Mouse (Mus musculus) liver, embryonic 14.5 days (tissue): ENCODE results near the gene Rbm17. TPM values are rescaled to one million over a fixed set of nuclear protein-coding genes. Genes with fewer than 3 reads are reported as not detected.
A peak's percentile ranks its signal among the peaks of the same experiment; 100 is the strongest.

ENCODE experiments used
- ATAC-seq: fragments of 200-750 bp; cut with Nextera tagmentation; 2 replicates; pipeline ENCODE4 v1.8.0; 2017; ENCODE audit warnings: moderate number of reproducible peaks, mild to moderate bottlenecking, moderate library complexity; ENCODE audit not compliant: insufficient read depth
- DNase-seq, 3 experiments: peaks; one replicate each; pipeline ENCODE4 v3.0.0-alpha.2; 2012 to 2013; ENCODE audit warnings: low read depth in 3 of 3, low spot score in 3 of 3
- H3K27ac ChIP-seq: fragments of 300-500 bp; sonication (generic); 2 replicates; pipeline ENCODE4 v1.5.1; 2014; ENCODE audit warnings: moderate library complexity, mild to moderate bottlenecking, control low read depth, inconsistent platforms
- H3K27me3 ChIP-seq: fragments of 300-500 bp; sonication (generic); 2 replicates; pipeline ENCODE4 v1.6.1; 2014; ENCODE audit warnings: mild to moderate bottlenecking, low read length, moderate library complexity; ENCODE audit not compliant: control insufficient read depth, insufficient read depth
- H3K36me3 ChIP-seq: fragments of 300-500 bp; sonication (generic); replicated peaks from 2 replicates; pipeline ENCODE4 v1.6.1; 2014; ENCODE audit warnings: low read depth; ENCODE audit not compliant: control insufficient read depth, insufficient read depth
- H3K4me1 ChIP-seq, 2 experiments: fragments of 200-500 bp in 1 of 2; fragments of 300-500 bp in 1 of 2; sonication (generic) in 1 of 2; replicated peaks; 2 replicates each; pipeline ENCODE4 v1.6.1; 2012 to 2014; ENCODE audit warnings: antibody characterized with exemption in 1 of 2, inconsistent platforms in 1 of 2, low read length in 1 of 2; ENCODE audit not compliant: control insufficient read depth in 2 of 2, insufficient read depth in 2 of 2
- H3K4me2 ChIP-seq: fragments of 300-500 bp; sonication (generic); 2 replicates; pipeline ENCODE4 v1.6.1; 2014; ENCODE audit warnings: low read depth, mild to moderate bottlenecking, control low read depth, moderate library complexity
- H3K4me3 ChIP-seq, 2 experiments: fragments of 200-500 bp in 1 of 2; fragments of 300-500 bp in 1 of 2; sonication (generic) in 1 of 2; 2 replicates each; pipeline ENCODE4 v1.5.1; 2012 to 2014; ENCODE audit warnings: low read depth in 2 of 2, low read length in 2 of 2, mild to moderate bottlenecking in 2 of 2, control low read depth in 1 of 2, inconsistent platforms in 1 of 2, moderate library complexity in 1 of 2; ENCODE audit not compliant: insufficient read depth in 1 of 2
- H3K9ac ChIP-seq: fragments of 300-500 bp; sonication (generic); replicated peaks from 2 replicates; pipeline ENCODE4 v1.6.1; 2014; ENCODE audit warnings: mild to moderate bottlenecking, control low read depth, moderate library complexity
- H3K9me3 ChIP-seq: fragments of 300-500 bp; sonication (generic); 2 replicates; pipeline ENCODE4 v1.6.1; 2016; ENCODE audit warnings: low read length, mixed read lengths; ENCODE audit not compliant: control insufficient read depth
- CTCF ChIP-seq: IDR thresholded peaks from 2 replicates; pipeline ENCODE4 v1.5.1; 2016; ENCODE audit warnings: antibody characterized with exemption, low read depth, control low read depth
- EP300 ChIP-seq: IDR thresholded peaks from 2 replicates; pipeline ENCODE4 v1.6.1; 2016; ENCODE audit warnings: antibody characterized with exemption, low read depth
- WGBS: fragments of 180-500 bp; shearing (Covaris S2); extraction: QIAGEN DNeasy Blood & Tissue Kit; methylation state at CpG from one replicate; pipeline ENCODE4 v1.1.7; 2014; ENCODE audit not compliant: insufficient replicate concordance; 5-methylcytosine and 5-hydroxymethylcytosine counted together
- polyA plus RNA-seq, 2 experiments: library from polyadenylated mRNA; depleted of rRNA in 1 of 2; stranded (reverse) in 1 of 2; unstranded in 1 of 2; fragments of >200 nt; fragmentation: Nextera tagmentation in 1 of 2; extraction: Ambion mirVana in 1 of 2; gene quantifications; 2 replicates each; pipeline versions ENCODE4 v1.2.1 to v1.2.3; 2012 to 2014

Gene Rbm17
- polyA plus RNA-seq, 2 experiments: 53.2 to 63.0 TPM

DNA sequence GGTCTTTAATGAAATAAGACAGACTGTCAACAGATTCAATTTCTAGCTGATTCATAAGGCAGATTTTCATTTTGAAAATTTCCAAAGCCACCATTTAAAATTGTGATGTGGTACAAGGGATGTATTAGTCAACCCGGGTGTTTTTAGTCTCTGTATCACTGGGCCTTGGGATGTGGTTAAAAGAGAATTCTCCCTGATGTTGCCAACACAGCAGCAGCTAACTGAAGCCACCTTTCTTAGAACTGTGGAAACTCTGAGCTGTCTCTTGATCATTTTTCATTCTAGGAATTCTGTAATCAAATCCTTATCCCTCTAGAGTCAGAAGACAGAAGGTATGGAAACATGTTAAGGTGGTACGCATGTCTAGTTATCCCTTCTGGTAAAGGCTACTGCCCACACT is 41.3 kb upstream of the Rbm17 start:
- H3K27ac ChIP-seq: no peak overlapping the region
- no peaks in the 10 kb centered on the region for H3K27me3 ChIP-seq
- no peaks in the 10 kb centered on the region for H3K36me3 ChIP-seq
- 60% methylated on average over 2 of the region's 2 CpGs for WGBS
- H3K9me3 ChIP-seq: no peaks in the 10 kb centered on the region
- ATAC-seq (no peak), DNase-seq (no peak)
- no peak for TF ChIP-seq EP300
- no peak for TF ChIP-seq CTCF
- no peak overlapping the region for H3K4me2 ChIP-seq
- H3K9ac ChIP-seq: no peak overlapping the region
- H3K4me1 ChIP-seq: no peaks in the 10 kb centered on the region
- no peak overlapping the region for H3K4me3 ChIP-seq

DNA sequence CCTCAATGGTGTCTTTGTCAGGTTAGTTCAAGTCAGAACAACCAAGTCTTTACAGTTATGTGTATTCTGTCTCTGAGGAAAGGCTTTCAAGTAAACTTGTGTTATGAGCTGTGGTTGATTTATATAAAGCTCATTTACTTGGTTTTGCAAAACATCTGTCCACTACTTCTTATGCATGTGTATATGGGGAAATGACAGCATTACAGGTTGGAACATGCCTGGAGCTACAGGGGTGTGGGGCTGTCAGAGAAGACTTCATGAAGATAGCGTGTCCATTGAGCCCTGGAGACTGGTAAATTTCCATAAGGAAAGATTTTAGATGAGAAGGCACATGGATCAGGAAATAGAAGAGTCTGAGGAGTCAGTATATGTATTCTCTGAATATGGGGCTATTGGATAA is 40.1 kb upstream of the Rbm17 start:
- Histone ChIP-seq H3K4me1 (no peaks in the 10 kb centered on the region), H3K9me3 (no peaks in the 10 kb centered on the region), H3K4me3 (no peak overlapping the region), H3K36me3 (no peaks in the 10 kb centered on the region), H3K27ac (no peak overlapping the region), H3K4me2 (no peak overlapping the region), H3K27me3 (no peaks in the 10 kb centered on the region), H3K9ac (no peak overlapping the region)
- WGBS: 27% methylated on average over 1 of the region's 1 CpGs
- DNase-seq: no peak
- no peak for TF ChIP-seq EP300
- TF ChIP-seq CTCF: no peak
- no peak for ATAC-seq

DNA sequence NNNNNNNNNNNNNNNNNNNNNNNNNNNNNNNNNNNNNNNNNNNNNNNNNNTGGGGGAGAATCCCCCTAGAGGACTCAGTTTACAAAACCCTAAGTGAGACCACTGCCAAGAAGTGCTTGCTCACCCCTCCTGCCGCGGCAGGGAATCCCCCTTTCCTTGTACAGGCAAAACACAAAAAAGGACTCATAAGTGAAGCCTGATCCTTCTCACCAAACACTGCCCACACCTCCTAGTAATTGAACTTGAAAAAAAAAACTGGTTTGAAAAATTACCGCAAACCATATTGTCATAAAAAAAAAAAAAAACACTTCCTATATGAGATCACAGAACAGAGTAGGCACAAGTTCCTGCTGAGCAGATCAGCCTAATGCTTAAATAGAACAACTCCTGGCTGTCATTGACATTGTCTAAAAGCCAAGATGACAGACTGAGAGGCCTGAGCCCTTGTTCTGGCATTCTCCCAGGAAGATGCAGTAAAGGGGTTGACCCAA is 38.5 kb upstream of the Rbm17 start, which contains the start of gene Il2ra:
Gene Il2ra, plus strand, starts transcription at position 357 of the 491 bp plus-strand sequence.
- ATAC-seq: no peak
- TF ChIP-seq CTCF: no peak
- no peak for TF ChIP-seq EP300
- Histone ChIP-seq H3K4me3 (no peak within 1 kb of the TSS), H3K4me2 (no peak within 1 kb of the TSS), H3K9me3 (no peaks in the 10 kb centered on the region), H3K9ac (no peak within 1 kb of the TSS), H3K27me3 (no peaks in the 10 kb centered on the region), H3K27ac (no peak within 1 kb of the TSS), H3K4me1 (no peaks in the 10 kb centered on the region), H3K36me3 (no peaks in the 10 kb centered on the region)
- 68% methylated on average over 3 of the region's 3 CpGs for WGBS
- DNase-seq: no peak

DNA sequence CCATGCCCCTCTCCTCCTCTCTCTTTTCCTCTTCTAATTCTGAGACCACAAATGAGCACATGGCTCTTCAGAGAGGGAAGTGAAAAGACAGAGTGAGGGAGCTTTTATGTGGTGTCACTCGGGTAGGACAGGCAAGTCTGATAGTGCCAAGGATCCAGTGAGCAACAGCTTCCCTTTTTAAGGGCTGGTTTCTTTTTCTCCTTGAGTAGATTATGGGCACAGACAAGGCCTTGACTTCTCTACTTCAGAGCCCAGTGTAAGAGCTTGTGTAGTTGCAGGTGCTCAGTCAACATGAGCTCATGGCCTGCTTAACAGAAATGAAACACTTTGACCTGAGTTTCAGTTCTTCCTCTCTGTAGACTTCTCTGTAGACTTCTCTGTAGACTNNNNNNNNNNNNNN is 33.2 kb upstream of the Rbm17 start:
- TF ChIP-seq EP300 (no peak), CTCF (no peak)
- Histone ChIP-seq H3K9ac (no peak overlapping the region), H3K36me3 (no peaks in the 10 kb centered on the region), H3K4me2 (no peak overlapping the region), H3K4me3 (no peak overlapping the region), H3K27me3 (no peaks in the 10 kb centered on the region), H3K27ac (no peak overlapping the region), H3K4me1 (no peaks in the 10 kb centered on the region), H3K9me3 (no peaks in the 10 kb centered on the region)
- ATAC-seq: no peak
- DNase-seq: peak in 1 of 3 experiments; percentile 2
- 10% methylated on average over 1 of the region's 1 CpGs for WGBS

DNA sequence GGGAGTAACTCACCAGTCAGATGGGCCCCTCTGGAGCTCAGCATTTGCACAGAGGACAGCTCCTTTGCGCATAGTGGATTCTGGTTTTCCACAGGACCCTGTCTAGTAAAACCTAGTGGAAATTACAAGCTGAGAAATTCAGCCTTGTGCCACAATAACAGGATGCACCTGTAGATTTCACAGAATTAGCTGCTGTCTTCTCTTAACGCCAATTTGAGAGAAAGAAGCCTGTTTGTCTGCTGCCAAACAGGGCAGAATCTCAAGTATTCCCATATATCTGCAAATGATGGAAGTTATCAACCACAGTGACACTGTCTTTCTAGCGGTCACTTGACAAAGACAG is 32.2 kb upstream of the Rbm17 start:
- WGBS: 46% methylated on average over 3 of the region's 3 CpGs
- TF ChIP-seq CTCF (no peak), EP300 (no peak)
- Histone ChIP-seq H3K9me3 (no peaks in the 10 kb centered on the region), H3K9ac (no peak overlapping the region), H3K4me1 (no peaks in the 10 kb centered on the region), H3K27ac (no peak overlapping the region), H3K4me2 (no peak overlapping the region), H3K27me3 (no peaks in the 10 kb centered on the region), H3K36me3 (no peaks in the 10 kb centered on the region), H3K4me3 (no peak overlapping the region)
- no peak for ATAC-seq
- no peak for DNase-seq
